Mouse (Mus musculus): Measurements from ENCODE around the gene Mapkap1. TPM values are rescaled to one million over a fixed set of nuclear protein-coding genes. Genes with fewer than 3 reads are reported as not detected.

The Mapkap1 gene
- polyA plus RNA-seq, 1 experiment from 2014 or later: 62.1 TPM

- H3K36me3 ChIP-seq (ENCODE audit: insufficient read depth, low read length): no peaks in the 10 kb centered on the region
- H3K4me1 ChIP-seq (ENCODE audit: insufficient read depth, low read depth, low read length): no peaks in the 10 kb centered on the region; the same call in 1 of the 2 replicates
- WGBS: 38% methylated on average over 7 of the region's 7 CpGs
- H3K27me3 ChIP-seq (replicated peaks; ENCODE audit: insufficient read depth, low read length): no peaks in the 10 kb centered on the region
- peak overlapping the region; percentile 85; the same call in 1 of the 2 replicates for H3K9ac ChIP-seq (replicated peaks; ENCODE audit: low read depth)
- H3K9me3 ChIP-seq (ENCODE audit: low read length): no peaks in the 10 kb centered on the region
- DNase-seq (ENCODE audit: low spot score) (no peak), ATAC-seq (no peak)
- H3K4me3 ChIP-seq (ENCODE audit: low read depth, low read length): peak overlapping the region; percentile 87
- H3K4me2 ChIP-seq (replicated peaks; ENCODE audit: low read depth, low read length): peak overlapping the region; percentile 80
- TF ChIP-seq EP300 (IDR thresholded peaks at IDR 0.05): no peak
- no peak for TF ChIP-seq CTCF (IDR thresholded peaks at IDR 0.05)
- no peak overlapping the region for H3K27ac ChIP-seq (ENCODE audit: low read length)
Measured at GRCm38 (mm10) chr2:34407596-34407995, 1.0 kb downstream of the Mapkap1 start.

DNA sequence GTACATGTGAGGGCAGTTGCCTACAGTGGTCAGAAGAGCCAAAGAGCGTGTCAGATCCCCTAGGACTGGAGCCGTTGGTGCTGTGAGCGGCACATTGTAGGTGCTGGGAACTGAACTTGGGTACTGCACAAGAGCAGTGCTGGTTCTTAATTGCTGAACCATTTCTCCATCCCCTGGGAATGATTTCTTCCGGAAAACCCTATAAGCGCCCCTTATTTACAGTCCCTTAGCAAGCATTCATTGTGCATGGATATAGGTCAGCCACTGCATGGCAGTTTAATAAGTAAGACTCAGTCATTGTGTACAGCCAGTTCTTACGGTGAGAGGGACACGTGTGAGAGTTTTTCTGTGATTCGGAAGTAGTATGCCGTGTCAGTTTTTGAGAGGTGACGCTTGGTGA lies 1.8 kb downstream of the Mapkap1 start:
- TF ChIP-seq EP300 (IDR thresholded peaks at IDR 0.05) (no peak), CTCF (IDR thresholded peaks at IDR 0.05) (no peak)
- Histone ChIP-seq H3K4me3 (ENCODE audit: low read depth, low read length) (no peak overlapping the region), H3K27me3 (replicated peaks; ENCODE audit: insufficient read depth, low read length) (no peaks in the 10 kb centered on the region), H3K4me2 (replicated peaks; ENCODE audit: low read depth, low read length) (no peak overlapping the region), H3K9ac (replicated peaks; ENCODE audit: low read depth) (no peak overlapping the region), H3K27ac (ENCODE audit: low read length) (no peak overlapping the region), H3K9me3 (ENCODE audit: low read length) (no peaks in the 10 kb centered on the region), H3K4me1 (ENCODE audit: insufficient read depth, low read depth, low read length) (no peaks in the 10 kb centered on the region; the same call in 1 of the 2 replicates), H3K36me3 (ENCODE audit: insufficient read depth, low read length) (no peaks in the 10 kb centered on the region)
- 91% methylated on average over 10 of the region's 10 CpGs for WGBS
- DNase-seq (ENCODE audit: low spot score) (no peak), ATAC-seq (no peak)

DNA sequence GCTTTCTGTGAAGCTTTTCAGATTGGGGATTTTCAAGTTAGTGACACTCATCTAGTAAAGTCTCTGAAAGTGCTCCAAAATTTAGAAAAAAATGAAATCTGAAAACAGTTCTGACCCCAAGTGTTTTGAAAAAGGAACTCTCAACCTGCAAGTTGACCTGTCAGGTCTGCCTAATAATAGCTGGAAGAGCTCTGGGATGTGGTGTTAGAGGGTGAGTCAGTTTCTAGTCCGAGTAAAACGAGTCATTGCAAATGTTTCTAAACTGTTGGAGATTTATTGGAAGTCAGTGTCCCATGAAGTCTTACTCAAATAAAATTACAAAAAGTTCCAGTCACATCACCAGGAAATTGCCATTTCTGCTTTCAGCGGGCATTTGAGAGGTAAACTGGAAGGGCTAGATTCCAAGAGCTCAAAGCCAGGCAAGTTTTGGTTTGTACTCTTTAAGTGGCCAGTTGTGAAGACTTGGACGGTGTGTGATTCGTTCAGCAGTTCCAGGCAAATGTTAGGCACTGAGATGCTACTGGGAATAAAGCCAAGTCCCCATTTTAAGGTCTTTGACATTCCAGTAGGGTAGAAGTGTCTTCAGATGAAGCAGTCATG lies 3.3 kb downstream of the Mapkap1 start:
- no peaks in the 10 kb centered on the region for H3K27me3 ChIP-seq (replicated peaks; ENCODE audit: insufficient read depth, low read length)
- 0 out of 2 replicates have a peak overlapping the region, but pooled peaks have one; percentile 2 for H3K27ac ChIP-seq (ENCODE audit: low read length)
- DNase-seq (ENCODE audit: low spot score) (peak; percentile 12), ATAC-seq (no peak)
- H3K9me3 ChIP-seq (ENCODE audit: low read length): no peaks in the 10 kb centered on the region
- TF ChIP-seq EP300 (IDR thresholded peaks at IDR 0.05) (no peak), CTCF (IDR thresholded peaks at IDR 0.05) (no peak)
- no peak overlapping the region for H3K4me2 ChIP-seq (replicated peaks; ENCODE audit: low read depth, low read length)
- H3K4me3 ChIP-seq (ENCODE audit: low read depth, low read length): no peak overlapping the region
- H3K4me1 ChIP-seq (ENCODE audit: insufficient read depth, low read depth, low read length): no peaks in the 10 kb centered on the region; the same call in 1 of the 2 replicates
- no peak overlapping the region for H3K9ac ChIP-seq (replicated peaks; ENCODE audit: low read depth)
- no peaks in the 10 kb centered on the region for H3K36me3 ChIP-seq (ENCODE audit: insufficient read depth, low read length)
- WGBS: 33% methylated on average over 5 of the region's 5 CpGs

- ATAC-seq (no peak), DNase-seq (ENCODE audit: low spot score) (no peak)
- Histone ChIP-seq H3K4me3 (ENCODE audit: low read depth, low read length) (no peak overlapping the region), H3K9me3 (ENCODE audit: low read length) (no peaks in the 10 kb centered on the region), H3K9ac (replicated peaks; ENCODE audit: low read depth) (no peak overlapping the region), H3K4me1 (ENCODE audit: insufficient read depth, low read depth, low read length) (no peaks in the 10 kb centered on the region), H3K36me3 (ENCODE audit: insufficient read depth, low read length) (no peaks in the 10 kb centered on the region), H3K27ac (ENCODE audit: low read length) (no peak overlapping the region), H3K27me3 (replicated peaks; ENCODE audit: insufficient read depth, low read length) (no peaks in the 10 kb centered on the region), H3K4me2 (replicated peaks; ENCODE audit: low read depth, low read length) (no peak overlapping the region)
- 48% methylated on average over 1 of the region's 1 CpGs for WGBS
- no peak for TF ChIP-seq CTCF (IDR thresholded peaks at IDR 0.05)
- TF ChIP-seq EP300 (IDR thresholded peaks at IDR 0.05): no peak
Measured at GRCm38 (mm10) chr2:34420256-34420655, 13.7 kb downstream of the Mapkap1 start.

GRCm38 (mm10) chr2:34424186-34424585 lies 17.6 kb downstream of the Mapkap1 start:
- no peak overlapping the region for H3K9ac ChIP-seq (replicated peaks; ENCODE audit: low read depth)
- no peak overlapping the region for H3K4me3 ChIP-seq (ENCODE audit: low read depth, low read length)
- H3K4me2 ChIP-seq (replicated peaks; ENCODE audit: low read depth, low read length): no peak overlapping the region
- H3K4me1 ChIP-seq (ENCODE audit: insufficient read depth, low read depth, low read length): no peaks in the 10 kb centered on the region
- no peaks in the 10 kb centered on the region for H3K36me3 ChIP-seq (ENCODE audit: insufficient read depth, low read length)
- TF ChIP-seq CTCF (IDR thresholded peaks at IDR 0.05) (no peak), EP300 (IDR thresholded peaks at IDR 0.05) (no peak)
- ATAC-seq (no peak), DNase-seq (ENCODE audit: low spot score) (no peak)
- H3K27me3 ChIP-seq (replicated peaks; ENCODE audit: insufficient read depth, low read length): no peaks in the 10 kb centered on the region
- no peak overlapping the region for H3K27ac ChIP-seq (ENCODE audit: low read length)
- WGBS: 70% methylated on average over 3 of the region's 3 CpGs
- H3K9me3 ChIP-seq (ENCODE audit: low read length): no peaks in the 10 kb centered on the region

DNA sequence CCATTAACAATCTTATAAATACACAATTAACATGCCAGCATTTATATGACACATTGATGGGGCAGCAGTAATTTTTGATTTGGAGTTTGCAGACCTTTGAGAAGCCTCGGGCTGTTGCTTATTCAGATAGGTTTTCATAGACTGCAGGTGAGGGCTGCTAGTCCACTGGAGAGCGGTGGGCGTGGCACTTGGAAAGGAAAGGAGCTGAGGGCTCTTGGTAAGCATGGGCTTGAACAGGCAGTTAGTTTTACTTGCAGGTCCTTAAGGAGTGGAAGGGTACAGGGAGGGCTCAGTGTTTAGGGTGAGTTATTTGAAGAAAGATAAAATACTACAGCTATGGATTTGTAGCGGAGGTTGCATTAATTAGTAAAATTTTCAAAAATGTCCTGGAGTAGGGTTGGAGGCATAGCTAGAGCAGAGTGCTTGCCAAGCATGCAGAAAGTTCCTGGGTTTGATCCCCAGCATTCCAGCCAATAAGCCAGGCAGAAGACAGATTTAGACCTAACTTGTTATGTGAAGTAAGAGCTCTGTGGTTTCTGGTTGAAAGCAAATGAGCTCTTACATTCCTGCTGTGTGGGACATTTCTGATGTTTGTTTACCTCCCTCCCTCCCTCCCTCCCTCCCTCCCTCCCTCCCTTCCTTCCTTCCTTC lies 19.1 kb downstream of the Mapkap1 start:
- H3K9me3 ChIP-seq (ENCODE audit: low read length): no peaks in the 10 kb centered on the region
- H3K9ac ChIP-seq (replicated peaks; ENCODE audit: low read depth): no peak overlapping the region
- DNase-seq (ENCODE audit: low spot score): peak; percentile 49
- WGBS: 49% methylated on average over 4 of the region's 4 CpGs
- no peak overlapping the region for H3K4me2 ChIP-seq (replicated peaks; ENCODE audit: low read depth, low read length)
- H3K27ac ChIP-seq (ENCODE audit: low read length): no peak overlapping the region
- no peaks in the 10 kb centered on the region for H3K36me3 ChIP-seq (ENCODE audit: insufficient read depth, low read length)
- TF ChIP-seq EP300 (IDR thresholded peaks at IDR 0.05) (no peak), CTCF (IDR thresholded peaks at IDR 0.05) (no peak)
- H3K4me1 ChIP-seq (ENCODE audit: insufficient read depth, low read depth, low read length): no peaks in the 10 kb centered on the region
- ATAC-seq: no peak
- H3K4me3 ChIP-seq (ENCODE audit: low read depth, low read length): no peak overlapping the region
- H3K27me3 ChIP-seq (replicated peaks; ENCODE audit: insufficient read depth, low read length): no peaks in the 10 kb centered on the region

All from lung, postnatal 0 days (tissue).